Mouse (Mus musculus) cerebellum, postnatal 14 days (tissue): ENCODE results near the gene Cmtm6.

Experiments used
- DNase-seq, 2 experiments: peaks; one replicate each; pipeline ENCODE4 v3.0.0; 2021; ENCODE audit warnings: mixed read lengths in 2 of 2

The Cmtm6 gene

GRCm38 (mm10) chr9:114731871-114732682, 1.2 kb downstream of the Cmtm6 start:
- no peak for DNase-seq

GRCm38 (mm10) chr9:114733238-114733637, 2.3 kb downstream of the Cmtm6 start:
- no peak for DNase-seq

GRCm38 (mm10) chr9:114736442-114736841, 5.5 kb downstream of the Cmtm6 start:
- DNase-seq, result no peak

GRCm38 (mm10) chr9:114740336-114740735, 9.4 kb downstream of the Cmtm6 start:
- no peak for DNase-seq

- no peak for DNase-seq
Measured at GRCm38 (mm10) chr9:114742731-114743130, 11.8 kb downstream of the Cmtm6 start.

GRCm38 (mm10) chr9:114745163-114745562, 14.2 kb downstream of the Cmtm6 start:
- no peak for DNase-seq

GRCm38 (mm10) chr9:114745654-114746053, 14.7 kb downstream of the Cmtm6 start:
- no peak for DNase-seq

GRCm38 (mm10) chr9:114747012-114747411, 16.1 kb downstream of the Cmtm6 start:
- no peak for DNase-seq

- DNase-seq, result no peak
Measured at GRCm38 (mm10) chr9:114747466-114747865, 16.6 kb downstream of the Cmtm6 start.

GRCm38 (mm10) chr9:114751582-114751981, 20.7 kb downstream of the Cmtm6 start:
- no peak for DNase-seq

GRCm38 (mm10) chr9:114752311-114752710, 21.4 kb downstream of the Cmtm6 start:
- no peak for DNase-seq

- peak; percentile 95 for DNase-seq
Measured at GRCm38 (mm10) chr9:114752863-114753484, 22.1 kb downstream of the Cmtm6 start.

GRCm38 (mm10) chr9:114758272-114758671, 27.4 kb downstream of the Cmtm6 start:
- DNase-seq, result no peak

GRCm38 (mm10) chr9:114758801-114759200, 27.9 kb downstream of the Cmtm6 start:
- DNase-seq, result no peak

- DNase-seq, result no peak
Measured at GRCm38 (mm10) chr9:114759886-114760285, 29.0 kb downstream of the Cmtm6 start.

- DNase-seq, result no peak
Measured at GRCm38 (mm10) chr9:114760353-114760752, 29.4 kb downstream of the Cmtm6 start.

GRCm38 (mm10) chr9:114761848-114762247, 30.9 kb downstream of the Cmtm6 start:
- no peak for DNase-seq

GRCm38 (mm10) chr9:114763341-114763740, 32.4 kb downstream of the Cmtm6 start:
- DNase-seq, result peak; percentile 34 to 68

GRCm38 (mm10) chr9:114767030-114767429, 36.1 kb downstream of the Cmtm6 start:
- DNase-seq, result peak; percentile 82 to 85

GRCm38 (mm10) chr9:114767507-114767906, 36.6 kb downstream of the Cmtm6 start:
- no peak for DNase-seq

- DNase-seq, result peak in 1 of 2 experiments; percentile 61
Measured at GRCm38 (mm10) chr9:114768066-114768465, 37.1 kb downstream of the Cmtm6 start.

GRCm38 (mm10) chr9:114770224-114770623, 39.3 kb downstream of the Cmtm6 start:
- DNase-seq, result no peak

- no peak for DNase-seq
Measured at GRCm38 (mm10) chr9:114771565-114771964, 40.6 kb downstream of the Cmtm6 start.

GRCm38 (mm10) chr9:114774629-114775028, 43.7 kb downstream of the Cmtm6 start:
- DNase-seq, result no peak
